Mouse (Mus musculus) forebrain, embryonic 13.5 days (tissue): Measurements from ENCODE around the gene Tshz2. TPM values are rescaled to one million over a fixed set of nuclear protein-coding genes. Genes with fewer than 3 reads are reported as not detected.
"Not testable (repeated sequence)": the region's sequence is repeated elsewhere in the genome, so short reads cannot be mapped to it uniquely, and the experiment has no call there.

Source experiments
- ATAC-seq: fragments of 200-750 bp; cut with Nextera tagmentation; 2 replicates; pipeline ENCODE4 v1.8.0; 2017
- H3K27ac ChIP-seq: fragments of 300-500 bp; sonication (generic); 2 replicates; pipeline ENCODE4 v1.5.1; 2015; ENCODE audit warnings: inconsistent platforms, mild to moderate bottlenecking, moderate library complexity
- H3K27me3 ChIP-seq: fragments of 300-500 bp; sonication (generic); 2 replicates; pipeline ENCODE4 v1.6.1; 2015; ENCODE audit warnings: mild to moderate bottlenecking, inconsistent platforms
- H3K36me3 ChIP-seq: fragments of 300-500 bp; sonication (generic); 2 replicates; pipeline ENCODE4 v1.6.1; 2015; ENCODE audit warnings: mild to moderate bottlenecking, inconsistent platforms; ENCODE audit not compliant: poor library complexity, severe bottlenecking
- H3K4me1 ChIP-seq: fragments of 300-500 bp; sonication (generic); 2 replicates; pipeline ENCODE4 v1.6.1; 2015; ENCODE audit warnings: inconsistent platforms
- H3K4me2 ChIP-seq: fragments of 300-500 bp; sonication (generic); 2 replicates; pipeline ENCODE4 v1.6.1; 2015; ENCODE audit warnings: inconsistent platforms, mild to moderate bottlenecking, moderate library complexity
- H3K4me3 ChIP-seq: fragments of 300-500 bp; sonication (generic); 2 replicates; pipeline ENCODE4 v1.5.1; 2015; ENCODE audit warnings: mild to moderate bottlenecking, inconsistent platforms
- H3K9ac ChIP-seq: fragments of 300-500 bp; sonication (generic); 2 replicates; pipeline ENCODE4 v1.6.1; 2015; ENCODE audit warnings: mild to moderate bottlenecking, inconsistent platforms
- H3K9me3 ChIP-seq: fragments of 300-500 bp; sonication (generic); replicated peaks from 2 replicates; pipeline ENCODE4 v1.6.1; 2016; ENCODE audit warnings: inconsistent platforms
- WGBS: fragments of 180-500 bp; shearing (Covaris S2); methylation state at CpG from one replicate; pipeline ENCODE4 v1.1.7; 2015; 5-methylcytosine and 5-hydroxymethylcytosine counted together
- polyA plus RNA-seq: library from polyadenylated mRNA; unstranded; fragments of >200 nt; fragmentation: Nextera tagmentation; extraction: Ambion mirVana; gene quantifications from 2 replicates; pipeline ENCODE4 v1.2.1, GENCODE M21; 2015

Tshz2 gene
- polyA plus RNA-seq, 1 experiment from 2014 or later: 8.7 TPM

GRCm38 (mm10) chr2:169834602-169835001, 201.8 kb downstream of the Tshz2 start:
- 0 out of 2 replicates have a peak, but pooled peaks cover 5% of the 10 kb centered on the region for H3K4me1 ChIP-seq
- 34% methylated on average over 7 of the region's 7 CpGs for WGBS
- no peak for ATAC-seq

GRCm38 (mm10) chr2:169837031-169837605, 204.3 kb downstream of the Tshz2 start:
- H3K27ac ChIP-seq: no peak overlapping the region
- H3K4me1 ChIP-seq: 0 out of 2 replicates have a peak, but pooled peaks cover 5% of the 10 kb centered on the region
- no peak overlapping the region for H3K4me2 ChIP-seq
- no peaks in the 10 kb centered on the region for H3K36me3 ChIP-seq
- no peak overlapping the region for H3K9ac ChIP-seq
- WGBS: 78% methylated on average over 7 of the region's 7 CpGs
- H3K4me3 ChIP-seq: no peak overlapping the region
- ATAC-seq: no peak
- no peaks in the 10 kb centered on the region for H3K27me3 ChIP-seq
- no peaks in the 10 kb centered on the region for H3K9me3 ChIP-seq

More at GRCm38 (mm10) chr2:169834602-169835001, 201.8 kb downstream of the Tshz2 start:
- no peak overlapping the region for H3K27ac ChIP-seq
- no peaks in the 10 kb centered on the region for H3K36me3 ChIP-seq
- no peak overlapping the region for H3K9ac ChIP-seq
- H3K4me3 ChIP-seq: no peak overlapping the region
- no peaks in the 10 kb centered on the region for H3K9me3 ChIP-seq
- 0 out of 2 replicates have a peak, but pooled peaks cover 2% of the 10 kb centered on the region for H3K27me3 ChIP-seq
- no peak overlapping the region for H3K4me2 ChIP-seq

GRCm38 (mm10) chr2:169838521-169838920, 205.7 kb downstream of the Tshz2 start:
- Histone ChIP-seq H3K4me3 (no peak overlapping the region), H3K4me1 (0 out of 2 replicates have a peak, but pooled peaks cover 5% of the 10 kb centered on the region), H3K27ac (no peak overlapping the region), H3K27me3 (no peaks in the 10 kb centered on the region), H3K4me2 (no peak overlapping the region), H3K36me3 (no peaks in the 10 kb centered on the region), H3K9me3 (no peaks in the 10 kb centered on the region), H3K9ac (no peak overlapping the region)
- 91% methylated on average over 13 of the region's 13 CpGs for WGBS
- no peak for ATAC-seq

- Histone ChIP-seq H3K4me3 (no peak overlapping the region), H3K9ac (no peak overlapping the region), H3K27ac (no peak overlapping the region), H3K9me3 (no peaks in the 10 kb centered on the region), H3K27me3 (no peaks in the 10 kb centered on the region), H3K4me2 (no peak overlapping the region), H3K36me3 (no peaks in the 10 kb centered on the region), H3K4me1 (no peaks in the 10 kb centered on the region)
- ATAC-seq: no peak
- 85% methylated on average over 10 of the region's 10 CpGs for WGBS
Measured at GRCm38 (mm10) chr2:169841442-169841841, 208.6 kb downstream of the Tshz2 start.

GRCm38 (mm10) chr2:169842494-169842893, 209.7 kb downstream of the Tshz2 start:
- no peak for ATAC-seq
- H3K9ac ChIP-seq: no peak overlapping the region
- no peak overlapping the region for H3K4me3 ChIP-seq
- no peak overlapping the region for H3K27ac ChIP-seq
- H3K27me3 ChIP-seq: no peaks in the 10 kb centered on the region
- no peaks in the 10 kb centered on the region for H3K9me3 ChIP-seq
- H3K4me1 ChIP-seq: no peaks in the 10 kb centered on the region
- WGBS: 83% methylated on average over 6 of the region's 6 CpGs
- no peaks in the 10 kb centered on the region for H3K36me3 ChIP-seq
- no peak overlapping the region for H3K4me2 ChIP-seq

- Histone ChIP-seq H3K4me2 (no peak overlapping the region), H3K27ac (no peak overlapping the region), H3K36me3 (no peaks in the 10 kb centered on the region), H3K27me3 (no peaks in the 10 kb centered on the region), H3K9ac (no peak overlapping the region), H3K4me3 (no peak overlapping the region), H3K9me3 (no peaks in the 10 kb centered on the region), H3K4me1 (no peaks in the 10 kb centered on the region)
- ATAC-seq: no peak
- 67% methylated on average over 6 of the region's 6 CpGs for WGBS
Measured at GRCm38 (mm10) chr2:169843553-169843952, 210.7 kb downstream of the Tshz2 start.

GRCm38 (mm10) chr2:169849077-169849476, 216.3 kb downstream of the Tshz2 start:
- Histone ChIP-seq H3K27ac (no peak overlapping the region), H3K4me2 (no peak overlapping the region), H3K27me3 (no peaks in the 10 kb centered on the region), H3K4me3 (no peak overlapping the region), H3K36me3 (no peaks in the 10 kb centered on the region), H3K9me3 (no peaks in the 10 kb centered on the region), H3K4me1 (peaks cover 3% of the 10 kb centered on the region; the same call in 1 of the 2 replicates), H3K9ac (no peak overlapping the region)
- 34% methylated on average over 7 of the region's 7 CpGs for WGBS
- ATAC-seq: 0 out of 2 replicates have a peak, but pooled peaks have one; percentile 21

GRCm38 (mm10) chr2:169849541-169849940, 216.7 kb downstream of the Tshz2 start:
- 85% methylated on average over 3 of the region's 3 CpGs for WGBS
- no peak overlapping the region for H3K4me2 ChIP-seq
- H3K4me1 ChIP-seq: peaks cover 3% of the 10 kb centered on the region; the same call in 1 of the 2 replicates
- H3K4me3 ChIP-seq: no peak overlapping the region
- H3K9me3 ChIP-seq: no peaks in the 10 kb centered on the region
- no peaks in the 10 kb centered on the region for H3K27me3 ChIP-seq
- no peaks in the 10 kb centered on the region for H3K36me3 ChIP-seq
- H3K27ac ChIP-seq: no peak overlapping the region
- ATAC-seq: no peak
- no peak overlapping the region for H3K9ac ChIP-seq

GRCm38 (mm10) chr2:169851606-169852005, 218.8 kb downstream of the Tshz2 start:
- no peaks in the 10 kb centered on the region for H3K9me3 ChIP-seq
- H3K9ac ChIP-seq: no peak overlapping the region
- no peak for ATAC-seq
- no peak overlapping the region for H3K4me3 ChIP-seq
- no peak overlapping the region for H3K27ac ChIP-seq
- WGBS: 84% methylated on average over 5 of the region's 5 CpGs
- no peaks in the 10 kb centered on the region for H3K27me3 ChIP-seq
- no peaks in the 10 kb centered on the region for H3K36me3 ChIP-seq
- peaks cover 3% of the 10 kb centered on the region; the same call in 1 of the 2 replicates for H3K4me1 ChIP-seq
- no peak overlapping the region for H3K4me2 ChIP-seq

GRCm38 (mm10) chr2:169854491-169854890, 221.7 kb downstream of the Tshz2 start:
- H3K4me1 ChIP-seq: no peaks in the 10 kb centered on the region
- no peak overlapping the region for H3K4me2 ChIP-seq
- 82% methylated on average over 11 of the region's 11 CpGs for WGBS
- no peak overlapping the region for H3K4me3 ChIP-seq
- H3K9ac ChIP-seq: no peak overlapping the region
- no peaks in the 10 kb centered on the region for H3K9me3 ChIP-seq
- H3K27me3 ChIP-seq: no peaks in the 10 kb centered on the region
- no peaks in the 10 kb centered on the region for H3K36me3 ChIP-seq
- no peak overlapping the region for H3K27ac ChIP-seq
- ATAC-seq: no peak

GRCm38 (mm10) chr2:169857041-169857440, 224.2 kb downstream of the Tshz2 start:
- not testable (repeated sequence) for H3K36me3 ChIP-seq, H3K4me1 ChIP-seq, H3K4me2 ChIP-seq, H3K27ac ChIP-seq, H3K9ac ChIP-seq, H3K27me3 ChIP-seq, H3K9me3 ChIP-seq, H3K4me3 ChIP-seq, ATAC-seq

- no peak overlapping the region for H3K4me2 ChIP-seq
- no peaks in the 10 kb centered on the region for H3K9me3 ChIP-seq
- no peaks in the 10 kb centered on the region for H3K27me3 ChIP-seq
- H3K36me3 ChIP-seq: no peaks in the 10 kb centered on the region
- WGBS: 57% methylated on average over 4 of the region's 4 CpGs
- no peaks in the 10 kb centered on the region for H3K4me1 ChIP-seq
- H3K4me3 ChIP-seq: no peak overlapping the region
- ATAC-seq: no peak
- H3K9ac ChIP-seq: no peak overlapping the region
- no peak overlapping the region for H3K27ac ChIP-seq
Measured at GRCm38 (mm10) chr2:169859078-169859855, 226.5 kb downstream of the Tshz2 start.
